Mouse (Mus musculus) myocyte (in vitro differentiated cells): ENCODE measurements around the gene Ggt6. TPM values are rescaled to one million over a fixed set of nuclear protein-coding genes. Genes with fewer than 3 reads are reported as not detected.

ENCODE experiments used
- H3K27me3 ChIP-seq: one replicate; pipeline ENCODE4 v1.6.1; 2011; ENCODE audit not compliant: control insufficient read depth, insufficient read depth, insufficient read length
- H3K36me3 ChIP-seq: one replicate; pipeline ENCODE4 v1.6.1; 2011; ENCODE audit not compliant: control insufficient read depth, insufficient read depth
- H3K4me2 ChIP-seq: one replicate; pipeline ENCODE4 v1.6.1; 2011; ENCODE audit warnings: low read depth, control low read depth
- H3K4me3 ChIP-seq: one replicate; pipeline ENCODE4 v1.5.1; 2011; ENCODE audit warnings: mild to moderate bottlenecking, control low read depth, moderate library complexity
- H3K79me2 ChIP-seq: one replicate; pipeline ENCODE4 v1.6.1; 2011; ENCODE audit not compliant: control insufficient read depth, insufficient read depth
- H3ac ChIP-seq: one replicate; pipeline ENCODE4 v1.6.1; 2011; ENCODE audit not compliant: control insufficient read depth, insufficient read length
- CEBPB ChIP-seq: IDR thresholded peaks from 2 replicates; pipeline ENCODE4 v1.6.1; 2011; ENCODE audit warnings: mild to moderate bottlenecking, moderate library complexity; ENCODE audit not compliant: poor library complexity, insufficient read depth, severe bottlenecking
- E2F4 ChIP-seq: IDR thresholded peaks from one replicate; pipeline ENCODE4 v1.6.1; 2011; ENCODE audit warnings: mild to moderate bottlenecking, control low read depth, moderate library complexity; ENCODE audit not compliant: insufficient read depth
- MAX ChIP-seq: IDR thresholded peaks from one replicate; pipeline ENCODE4 v1.6.1; 2011; ENCODE audit warnings: low read depth, mild to moderate bottlenecking, control low read depth
- MYOD1 ChIP-seq, 3 experiments: IDR thresholded peaks; one replicate each; pipeline ENCODE4 v1.6.1; 2011; ENCODE audit warnings: control low read depth in 2 of 3, low read depth in 2 of 3, mild to moderate bottlenecking in 2 of 3, moderate library complexity in 1 of 3; ENCODE audit not compliant: insufficient read length in 2 of 3, control insufficient read depth in 1 of 3
- MYOG ChIP-seq, 3 experiments: IDR thresholded peaks; one replicate each; pipeline ENCODE4 v1.6.1; 2011; ENCODE audit warnings: control low read depth in 2 of 3, low read depth in 2 of 3, mild to moderate bottlenecking in 2 of 3; ENCODE audit not compliant: insufficient read length in 2 of 3, control insufficient read depth in 1 of 3, insufficient read depth in 1 of 3
- POLR2A ChIP-seq: IDR thresholded peaks from one replicate; pipeline ENCODE4 v1.6.1; 2011; ENCODE audit warnings: low read depth, mild to moderate bottlenecking, control low read depth, moderate library complexity; ENCODE audit not compliant: insufficient read length
- POLR2AphosphoS2 ChIP-seq: IDR thresholded peaks from one replicate; pipeline ENCODE4 v1.6.1; 2011; ENCODE audit warnings: low read depth, control low read depth; ENCODE audit not compliant: insufficient read length
- REST ChIP-seq: IDR thresholded peaks from one replicate; pipeline ENCODE4 v1.6.1; 2011; ENCODE audit warnings: mild to moderate bottlenecking, control low read depth, moderate library complexity; ENCODE audit not compliant: insufficient read depth, insufficient read length
- SRF ChIP-seq: IDR thresholded peaks from one replicate; pipeline ENCODE4 v1.6.1; 2011; ENCODE audit warnings: low read depth; ENCODE audit not compliant: control insufficient read depth, insufficient read length
- TCF12 ChIP-seq: IDR thresholded peaks from one replicate; pipeline ENCODE4 v1.6.1; 2011; ENCODE audit warnings: mild to moderate bottlenecking, control low read depth; ENCODE audit not compliant: poor library complexity, insufficient read depth, severe bottlenecking
- TCF3 ChIP-seq: IDR thresholded peaks from one replicate; pipeline ENCODE4 v1.6.1; 2011; ENCODE audit warnings: low read depth, control low read depth; ENCODE audit not compliant: insufficient read length
- USF1 ChIP-seq: IDR thresholded peaks from one replicate; pipeline ENCODE4 v1.6.1; 2011; ENCODE audit warnings: low read depth, mild to moderate bottlenecking, control low read depth, moderate library complexity
- polyA plus RNA-seq: library from polyadenylated mRNA; unstranded; fragments of >200 nt; fragmentation: generic; extraction: Trizol; gene quantifications from one replicate; pipeline ENCODE4 v1.2.1, GENCODE M21; 2012; ENCODE audit warnings: missing spikeins

The Ggt6 gene
- polyA plus RNA-seq, 1 experiment = not detected

DNA sequence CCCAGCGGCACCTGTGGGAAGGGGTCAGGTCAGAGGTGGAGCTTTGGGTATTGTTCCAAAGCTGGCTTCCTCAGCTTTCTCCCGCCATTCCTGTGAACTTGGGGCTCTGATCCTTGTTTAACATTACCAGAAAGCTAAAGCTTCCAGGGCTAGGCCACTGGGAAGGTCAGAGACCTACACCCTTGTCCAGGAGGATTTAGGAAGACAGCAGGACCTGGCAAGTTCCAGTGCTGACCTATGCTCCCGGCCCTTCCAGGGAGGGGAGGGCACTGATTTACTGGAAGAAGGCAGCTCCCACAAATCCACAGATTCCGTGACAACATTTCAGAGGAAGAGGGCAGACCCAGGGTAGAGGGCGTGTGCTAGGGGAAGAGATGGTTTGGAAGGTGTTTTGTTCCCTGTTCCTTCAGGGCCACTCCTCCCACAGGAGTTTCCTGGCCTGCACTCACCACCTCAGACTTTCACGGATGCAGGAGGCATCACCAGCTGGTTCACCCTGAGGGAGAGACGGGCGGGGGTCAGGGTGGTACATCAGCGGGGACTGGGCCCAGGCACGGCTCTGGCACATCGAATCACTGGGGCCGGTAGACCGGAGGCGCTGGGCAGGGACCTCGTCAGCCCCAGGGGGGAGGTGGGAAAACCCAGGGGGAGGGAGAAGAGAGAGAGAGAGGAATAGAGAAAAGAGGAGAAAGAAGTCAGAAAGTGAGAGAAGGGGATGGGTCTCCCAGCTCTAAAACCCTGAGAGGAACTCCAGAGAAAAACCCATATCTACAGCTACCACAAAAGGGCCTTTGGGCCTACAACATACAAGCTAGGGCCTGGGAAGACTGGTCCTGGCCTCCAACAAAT is 18.0 kb downstream of the Ggt6 start:
- no peaks in the 10 kb centered on the region for H3K79me2 ChIP-seq
- TF ChIP-seq POLR2A = no peak
- TF ChIP-seq MAX = no peak
- no peak for TF ChIP-seq MYOD1 (IDR thresholded peaks at IDR 0.05; ENCODE audit: control insufficient read depth in 1 of 3, insufficient read length in 2 of 3, low read depth in 2 of 3)
- no peak for TF ChIP-seq SRF
- no peak for TF ChIP-seq USF1
- no peak for TF ChIP-seq TCF12
- no peak for TF ChIP-seq REST
- TF ChIP-seq E2F4 = no peak

GRCm38 (mm10) chr11:72455694-72456093 is 20.4 kb downstream of the Ggt6 start:
- no peaks in the 10 kb centered on the region for H3K27me3 ChIP-seq
- no peak overlapping the region for H3K4me2 ChIP-seq
- H3K4me3 ChIP-seq = no peak overlapping the region
- peaks cover 3% of the 10 kb centered on the region for H3K36me3 ChIP-seq
- TF ChIP-seq USF1 = no peak
- no peak for TF ChIP-seq POLR2AphosphoS2
- no peak for TF ChIP-seq E2F4
- TF ChIP-seq TCF3 = no peak
- no peak for TF ChIP-seq TCF12
- no peak for TF ChIP-seq MYOG (IDR thresholded peaks at IDR 0.05; ENCODE audit: control insufficient read depth in 1 of 3, insufficient read depth in 1 of 3, insufficient read length in 2 of 3, low read depth in 2 of 3)
- no peak for TF ChIP-seq MAX
- no peak for TF ChIP-seq CEBPB
- TF ChIP-seq SRF = no peak
- TF ChIP-seq MYOD1 (IDR thresholded peaks at IDR 0.05; ENCODE audit: control insufficient read depth in 1 of 3, insufficient read length in 2 of 3, low read depth in 2 of 3) = no peak
- TF ChIP-seq REST = no peak
- TF ChIP-seq POLR2A = no peak
- no peaks in the 10 kb centered on the region for H3K79me2 ChIP-seq
- no peak overlapping the region for H3ac ChIP-seq

More for the DNA sequence above, 18.0 kb downstream of the Ggt6 start:
- no peak overlapping the region for H3K4me2 ChIP-seq
- no peak overlapping the region for H3ac ChIP-seq
- H3K4me3 ChIP-seq = no peak overlapping the region
- peaks cover 23% of the 10 kb centered on the region for H3K36me3 ChIP-seq
- no peaks in the 10 kb centered on the region for H3K27me3 ChIP-seq

- TF ChIP-seq TCF12 = no peak
- TF ChIP-seq MYOG (IDR thresholded peaks at IDR 0.05; ENCODE audit: control insufficient read depth in 1 of 3, insufficient read depth in 1 of 3, insufficient read length in 2 of 3, low read depth in 2 of 3) = no peak
- TF ChIP-seq CEBPB = no peak
- no peak for TF ChIP-seq E2F4
- TF ChIP-seq USF1 = no peak
- TF ChIP-seq MYOD1 (IDR thresholded peaks at IDR 0.05; ENCODE audit: control insufficient read depth in 1 of 3, insufficient read length in 2 of 3, low read depth in 2 of 3) = no peak
- no peak for TF ChIP-seq POLR2AphosphoS2
- TF ChIP-seq MAX = no peak
- TF ChIP-seq TCF3 = no peak
- TF ChIP-seq POLR2A = no peak
- TF ChIP-seq REST = no peak
- TF ChIP-seq SRF = no peak
- no peak overlapping the region for H3ac ChIP-seq
- H3K27me3 ChIP-seq = no peaks in the 10 kb centered on the region
- H3K36me3 ChIP-seq = no peaks in the 10 kb centered on the region
- H3K79me2 ChIP-seq = no peaks in the 10 kb centered on the region
- H3K4me2 ChIP-seq = no peak overlapping the region
- no peak overlapping the region for H3K4me3 ChIP-seq
Observed at GRCm38 (mm10) chr11:72457995-72458496, 22.7 kb downstream of the Ggt6 start.

- TF ChIP-seq POLR2A (no peak), POLR2AphosphoS2 (no peak), MAX (no peak), REST (no peak), SRF (no peak), E2F4 (no peak), MYOG (IDR thresholded peaks at IDR 0.05; ENCODE audit: control insufficient read depth in 1 of 3, insufficient read depth in 1 of 3, insufficient read length in 2 of 3, low read depth in 2 of 3) (no peak), TCF3 (no peak), USF1 (no peak), TCF12 (no peak)
- no peaks in the 10 kb centered on the region for H3K36me3 ChIP-seq
- no peak overlapping the region for H3K4me3 ChIP-seq
- H3ac ChIP-seq = no peak overlapping the region
- H3K4me2 ChIP-seq = no peak overlapping the region
- no peaks in the 10 kb centered on the region for H3K27me3 ChIP-seq
- no peaks in the 10 kb centered on the region for H3K79me2 ChIP-seq
Observed at GRCm38 (mm10) chr11:72458502-72458901, 23.2 kb downstream of the Ggt6 start.
